Mouse (Mus musculus): ENCODE results near the gene Usp37.

DNA sequence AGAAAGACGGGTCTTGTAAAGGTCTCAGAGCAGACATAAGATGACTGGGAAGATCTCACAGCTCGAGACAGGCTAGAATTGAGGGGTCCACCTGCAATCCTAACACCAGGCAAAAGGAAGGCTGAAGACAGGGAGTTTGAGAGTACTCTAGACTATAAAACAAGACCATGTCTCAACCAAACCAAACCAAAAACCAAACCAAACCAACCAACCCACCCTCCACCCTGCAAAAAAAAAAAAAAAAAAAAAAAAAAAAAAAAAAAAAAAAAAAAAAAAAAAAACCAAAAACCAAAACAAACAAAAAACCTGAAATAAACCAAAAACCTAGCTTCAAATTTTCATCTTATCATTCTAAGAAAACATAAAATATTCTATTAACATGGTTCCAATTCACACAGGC, 99.5 kb downstream of the Usp37 start:
- TF ChIP-seq POLR2A (IDR thresholded peaks at IDR 0.05; ENCODE audit: insufficient read depth, low read length) (no peak), CTCF (IDR thresholded peaks at IDR 0.05; ENCODE audit: low read depth, low read length) (no peak), EP300 (IDR thresholded peaks at IDR 0.05; ENCODE audit: insufficient read depth, low read depth, low read length) (no peak)

All from ES-Bruce4 (cell line).